Mouse (Mus musculus): ENCODE data around the gene Wipf3. TPM values are rescaled to one million over a fixed set of nuclear protein-coding genes. Genes with fewer than 3 reads are reported as not detected.

Gene Wipf3
- 1.1 TPM in 2 replicates for polyA plus RNA-seq (2012; ENCODE audit: insufficient read depth, insufficient read length, missing spikeins)

DNA sequence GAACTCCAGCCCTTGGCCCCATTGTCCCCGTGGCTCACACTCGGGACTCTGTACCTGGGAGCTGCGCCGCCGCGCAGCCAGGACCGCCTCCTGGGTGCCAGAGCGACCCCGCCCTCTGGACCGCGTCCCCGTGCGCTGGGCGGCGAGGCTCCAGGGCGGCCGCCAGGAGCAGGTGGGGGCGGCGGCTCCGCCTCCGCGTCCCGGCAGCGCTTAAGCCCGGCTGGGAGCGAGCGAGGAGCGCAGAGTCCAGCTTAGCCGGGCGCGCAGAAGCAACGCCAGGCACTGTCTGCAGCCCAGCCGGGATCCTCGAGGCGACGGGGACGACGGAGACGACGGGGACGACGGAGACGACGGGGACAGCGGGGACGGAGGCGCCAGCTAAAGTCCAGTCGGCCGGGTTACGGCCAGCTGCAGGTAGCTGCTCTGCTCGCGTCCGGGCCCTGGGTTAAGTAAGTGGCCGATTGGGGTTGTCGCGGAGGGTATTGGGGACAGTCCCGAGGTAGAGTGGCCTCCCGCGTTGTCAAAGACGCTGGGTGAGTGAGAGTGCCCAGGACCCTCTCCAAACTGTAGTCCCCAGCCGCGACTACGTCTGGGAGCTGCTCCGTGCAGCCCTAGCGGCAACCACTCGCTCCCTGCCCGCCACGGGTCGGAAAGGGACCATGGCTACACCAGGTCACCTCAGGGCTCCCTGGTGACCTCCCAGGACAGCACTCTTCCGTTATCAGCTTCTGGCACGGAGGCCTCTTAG is at the start of gene Wipf3:
TSS of gene Wipf3 (plus strand) at position 157 of the 748 bp plus-strand sequence.
- H3K4me1 ChIP-seq (ENCODE audit: control insufficient read depth, insufficient read depth, insufficient read length, low read length), result no peaks in the 10 kb centered on the region
- H3K4me3 ChIP-seq (ENCODE audit: insufficient read depth, low read depth, low read length), result peak within 1 kb of the TSS; percentile 54
- no peak within 1 kb of the TSS for H3K27ac ChIP-seq (replicated peaks; ENCODE audit: low read depth, low read length)

DNA sequence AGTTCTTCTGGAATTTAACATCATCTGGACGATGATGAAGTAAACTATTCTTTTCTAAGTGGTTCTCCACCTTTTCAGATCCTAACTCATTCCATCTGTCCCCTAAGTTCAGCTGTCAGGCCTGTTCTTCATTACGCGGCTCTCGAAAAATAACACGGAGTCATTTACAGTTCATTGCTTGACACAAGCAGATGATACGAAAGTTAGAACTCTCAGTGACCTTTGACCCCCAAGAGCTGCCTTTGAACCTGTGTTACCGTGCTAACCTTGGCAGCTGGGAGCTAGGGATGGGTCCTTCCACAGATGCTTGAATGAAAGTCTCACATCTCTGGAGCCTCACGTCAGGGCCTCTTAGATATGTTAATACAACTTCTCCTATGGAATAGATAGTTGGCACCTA is 46.8 kb upstream of the Wipf3 start:
- Histone ChIP-seq H3K4me3 (ENCODE audit: insufficient read depth, low read depth, low read length) (no peak overlapping the region), H3K27ac (replicated peaks; ENCODE audit: low read depth, low read length) (no peak overlapping the region), H3K4me1 (ENCODE audit: control insufficient read depth, insufficient read depth, insufficient read length, low read length) (peaks cover 4% of the 10 kb centered on the region; the same call in 1 of the 2 replicates)

DNA sequence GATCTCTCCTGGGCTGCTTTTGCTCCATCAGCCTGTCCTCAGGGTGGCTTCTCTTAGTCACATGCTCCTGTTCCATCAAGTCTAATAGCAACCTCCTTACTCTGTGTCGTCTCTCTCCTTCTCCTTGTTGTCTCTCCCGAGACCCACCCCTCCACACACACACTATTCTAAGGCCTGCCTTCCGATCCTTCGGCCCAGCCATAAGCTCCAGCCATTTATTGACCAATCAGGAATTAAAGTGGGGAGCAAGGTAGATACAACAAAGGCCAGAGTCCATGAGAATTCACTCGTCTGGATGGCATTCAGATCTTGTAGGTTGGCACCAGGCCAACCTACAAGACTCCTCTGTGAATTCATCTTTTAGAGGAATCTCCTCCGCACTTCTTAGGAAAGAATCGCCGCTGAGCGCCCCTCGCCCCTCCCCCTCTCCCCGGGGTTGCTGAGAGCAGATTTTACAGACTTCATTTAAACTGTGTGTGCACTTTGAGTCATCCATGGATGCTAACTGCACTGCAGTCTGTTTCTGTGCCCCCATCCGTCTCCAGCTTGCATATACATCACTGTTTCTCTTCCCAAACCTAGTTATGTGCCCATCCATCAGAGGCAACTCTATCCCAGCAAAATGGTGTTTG is 45.4 kb upstream of the Wipf3 start:
- H3K4me3 ChIP-seq (ENCODE audit: insufficient read depth, low read depth, low read length), result no peak overlapping the region
- H3K27ac ChIP-seq (replicated peaks; ENCODE audit: low read depth, low read length), result no peak overlapping the region
- H3K4me1 ChIP-seq (ENCODE audit: control insufficient read depth, insufficient read depth, insufficient read length, low read length), result peaks cover 4% of the 10 kb centered on the region; the same call in 1 of the 2 replicates

DNA sequence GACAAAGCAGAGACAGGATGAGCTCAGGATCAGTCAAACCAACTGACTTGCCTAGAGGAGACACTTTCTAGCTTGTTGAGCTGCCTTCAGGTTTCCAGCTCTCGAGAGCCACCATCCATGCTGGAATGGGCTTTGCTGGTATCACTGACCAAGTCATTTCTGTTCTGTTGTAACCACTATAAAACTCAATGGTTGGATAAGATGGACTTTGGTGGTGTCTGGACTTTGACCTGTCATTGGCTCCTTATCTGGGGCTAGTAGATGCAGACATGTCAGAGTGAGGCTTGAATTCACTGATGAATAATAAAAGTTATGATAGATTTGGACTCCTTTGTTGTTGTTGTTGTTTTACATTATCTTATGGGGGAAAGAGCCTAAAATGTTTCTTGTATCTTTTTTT is 44.6 kb upstream of the Wipf3 start:
- Histone ChIP-seq H3K4me3 (ENCODE audit: insufficient read depth, low read depth, low read length) (no peak overlapping the region), H3K4me1 (ENCODE audit: control insufficient read depth, insufficient read depth, insufficient read length, low read length) (peaks cover 6% of the 10 kb centered on the region; the same call in 1 of the 2 replicates), H3K27ac (replicated peaks; ENCODE audit: low read depth, low read length) (no peak overlapping the region)

DNA sequence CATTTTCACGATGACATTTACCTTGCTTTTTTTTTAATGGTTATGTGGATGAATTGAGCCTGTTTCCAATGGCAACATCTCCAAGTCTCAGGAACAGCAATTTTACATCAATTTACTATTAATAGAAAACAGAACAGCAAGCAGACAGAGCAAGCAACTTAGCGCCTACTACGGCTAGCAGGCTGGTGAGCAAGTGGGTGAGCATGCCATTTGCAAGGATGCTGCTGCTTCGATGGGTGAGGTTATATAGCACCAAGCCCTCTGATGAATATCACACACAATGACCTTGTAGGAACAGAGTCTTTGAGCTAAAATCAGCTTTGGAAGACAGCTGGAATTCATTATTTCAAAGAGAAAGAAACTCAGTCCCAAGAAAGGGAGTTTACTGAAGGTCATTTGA is 43.0 kb upstream of the Wipf3 start:
- Histone ChIP-seq H3K4me3 (ENCODE audit: insufficient read depth, low read depth, low read length) (no peak overlapping the region), H3K27ac (replicated peaks; ENCODE audit: low read depth, low read length) (no peak overlapping the region), H3K4me1 (ENCODE audit: control insufficient read depth, insufficient read depth, insufficient read length, low read length) (peaks cover 6% of the 10 kb centered on the region; the same call in 1 of the 2 replicates)

DNA sequence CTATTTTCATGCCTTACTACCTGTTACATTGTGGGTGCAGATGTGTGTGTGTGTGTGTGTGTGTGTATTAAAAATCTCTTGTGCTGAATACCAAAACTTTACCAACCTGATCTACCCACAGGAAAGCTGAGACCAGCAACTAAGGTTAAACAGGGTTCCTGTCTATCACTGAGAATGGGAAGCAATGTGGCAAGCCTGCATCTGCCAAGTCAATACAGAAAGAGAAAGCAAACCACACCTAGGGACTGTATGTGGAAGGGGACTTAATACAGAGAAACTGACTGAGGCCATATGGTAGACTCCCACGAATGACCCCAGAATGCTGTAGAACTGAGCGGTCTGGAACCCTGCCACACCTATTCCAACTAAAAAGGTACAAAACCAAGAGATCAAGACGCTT is 42.4 kb upstream of the Wipf3 start:
- H3K4me1 ChIP-seq (ENCODE audit: control insufficient read depth, insufficient read depth, insufficient read length, low read length), result peaks cover 6% of the 10 kb centered on the region; the same call in 1 of the 2 replicates
- H3K4me3 ChIP-seq (ENCODE audit: insufficient read depth, low read depth, low read length), result no peak overlapping the region
- no peak overlapping the region for H3K27ac ChIP-seq (replicated peaks; ENCODE audit: low read depth, low read length)

DNA sequence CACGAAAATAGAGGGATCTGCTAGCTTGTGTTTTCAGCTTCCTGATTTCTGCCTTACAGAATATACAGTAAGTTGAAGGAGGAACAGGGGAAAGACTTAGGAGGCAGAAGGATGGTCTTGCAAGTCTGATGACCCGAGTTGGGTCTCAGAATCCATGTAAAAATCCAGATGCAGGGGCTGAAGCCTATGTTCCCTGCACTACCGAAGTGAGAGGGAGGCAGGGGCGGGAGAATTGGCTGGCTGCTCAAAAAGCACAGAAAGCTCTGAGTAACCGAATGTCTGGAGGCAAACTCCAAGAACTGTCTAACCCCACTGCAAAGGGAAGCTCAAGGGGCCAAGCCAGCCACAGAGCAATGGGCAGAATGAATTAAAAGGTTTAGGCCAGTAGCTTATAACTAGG is 41.7 kb upstream of the Wipf3 start:
- H3K4me3 ChIP-seq (ENCODE audit: insufficient read depth, low read depth, low read length), result no peak overlapping the region
- H3K4me1 ChIP-seq (ENCODE audit: control insufficient read depth, insufficient read depth, insufficient read length, low read length), result peaks cover 6% of the 10 kb centered on the region; the same call in 1 of the 2 replicates
- H3K27ac ChIP-seq (replicated peaks; ENCODE audit: low read depth, low read length), result no peak overlapping the region

DNA sequence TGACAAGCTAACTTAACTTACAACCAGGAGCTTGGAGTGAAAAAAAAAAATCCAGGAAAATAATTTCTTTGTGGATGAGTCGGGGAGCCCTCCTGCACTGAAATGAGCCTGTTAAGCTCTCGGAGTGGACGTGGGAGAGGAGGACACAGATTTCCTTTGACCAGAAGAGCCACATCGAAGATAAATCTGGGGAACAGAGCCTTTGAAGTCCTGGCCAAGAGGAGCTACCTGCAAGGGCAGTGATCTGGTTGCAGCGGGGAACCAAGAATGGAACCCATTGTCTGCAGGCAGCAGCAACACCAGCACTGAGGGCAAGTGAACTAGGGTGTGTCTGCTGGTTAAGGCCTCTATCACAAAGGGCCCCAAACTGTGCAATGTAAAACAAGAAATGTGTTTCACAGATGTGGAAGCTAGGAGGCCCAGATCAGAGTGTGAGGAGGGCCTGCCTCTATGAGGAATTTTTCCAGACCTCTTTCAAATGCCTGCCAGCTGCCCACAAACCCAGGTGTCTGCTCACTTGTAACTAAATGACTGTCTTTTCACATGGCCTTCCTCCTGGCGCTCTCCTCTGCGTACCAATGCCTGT is 40.6 kb upstream of the Wipf3 start:
- no peak overlapping the region for H3K4me3 ChIP-seq (ENCODE audit: insufficient read depth, low read depth, low read length)
- H3K4me1 ChIP-seq (ENCODE audit: control insufficient read depth, insufficient read depth, insufficient read length, low read length), result peaks cover 6% of the 10 kb centered on the region; the same call in 1 of the 2 replicates
- H3K27ac ChIP-seq (replicated peaks; ENCODE audit: low read depth, low read length), result no peak overlapping the region

DNA sequence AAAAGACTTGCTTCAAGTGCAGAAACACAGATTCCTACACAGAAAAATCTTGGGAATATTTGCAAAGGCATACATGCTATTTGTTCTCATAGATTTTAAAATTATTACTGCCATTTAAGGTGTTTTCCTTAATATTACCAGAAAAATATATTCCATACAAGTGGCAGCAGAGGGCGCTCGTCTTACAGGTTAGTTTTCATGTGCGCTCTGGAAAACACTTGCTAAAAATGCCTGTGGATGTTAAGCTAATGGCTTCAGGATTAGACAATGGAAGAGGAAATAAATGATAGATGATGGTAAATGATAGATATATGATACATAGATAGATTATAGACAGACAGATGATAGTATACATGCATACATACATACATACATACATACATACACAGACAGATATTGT is 37.6 kb upstream of the Wipf3 start:
- Histone ChIP-seq H3K4me3 (ENCODE audit: insufficient read depth, low read depth, low read length) (no peak overlapping the region), H3K27ac (replicated peaks; ENCODE audit: low read depth, low read length) (no peak overlapping the region), H3K4me1 (ENCODE audit: control insufficient read depth, insufficient read depth, insufficient read length, low read length) (peaks cover 6% of the 10 kb centered on the region; the same call in 1 of the 2 replicates)

DNA sequence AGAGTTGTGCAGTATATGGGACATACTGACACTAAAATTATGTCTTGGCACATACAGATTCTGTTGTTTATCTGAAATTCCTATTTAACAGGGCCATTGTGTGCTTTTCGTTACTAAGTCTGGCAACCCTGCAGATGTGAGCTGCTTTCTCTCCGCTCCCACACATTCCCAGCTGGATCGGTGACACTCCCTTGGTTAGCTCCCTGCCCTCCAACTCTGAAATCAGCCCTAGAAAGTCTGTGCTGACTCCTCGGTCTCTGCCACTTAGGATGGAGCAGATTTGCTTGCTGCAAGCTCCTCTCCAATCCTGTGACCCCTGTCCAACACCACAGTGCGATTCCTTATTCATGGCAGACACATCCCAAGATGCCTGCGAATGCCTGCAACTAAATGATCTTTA is 35.5 kb upstream of the Wipf3 start:
- Histone ChIP-seq H3K4me3 (ENCODE audit: insufficient read depth, low read depth, low read length) (no peak overlapping the region), H3K27ac (replicated peaks; ENCODE audit: low read depth, low read length) (no peak overlapping the region), H3K4me1 (ENCODE audit: control insufficient read depth, insufficient read depth, insufficient read length, low read length) (peaks cover 5% of the 10 kb centered on the region; the same call in 1 of the 2 replicates)

DNA sequence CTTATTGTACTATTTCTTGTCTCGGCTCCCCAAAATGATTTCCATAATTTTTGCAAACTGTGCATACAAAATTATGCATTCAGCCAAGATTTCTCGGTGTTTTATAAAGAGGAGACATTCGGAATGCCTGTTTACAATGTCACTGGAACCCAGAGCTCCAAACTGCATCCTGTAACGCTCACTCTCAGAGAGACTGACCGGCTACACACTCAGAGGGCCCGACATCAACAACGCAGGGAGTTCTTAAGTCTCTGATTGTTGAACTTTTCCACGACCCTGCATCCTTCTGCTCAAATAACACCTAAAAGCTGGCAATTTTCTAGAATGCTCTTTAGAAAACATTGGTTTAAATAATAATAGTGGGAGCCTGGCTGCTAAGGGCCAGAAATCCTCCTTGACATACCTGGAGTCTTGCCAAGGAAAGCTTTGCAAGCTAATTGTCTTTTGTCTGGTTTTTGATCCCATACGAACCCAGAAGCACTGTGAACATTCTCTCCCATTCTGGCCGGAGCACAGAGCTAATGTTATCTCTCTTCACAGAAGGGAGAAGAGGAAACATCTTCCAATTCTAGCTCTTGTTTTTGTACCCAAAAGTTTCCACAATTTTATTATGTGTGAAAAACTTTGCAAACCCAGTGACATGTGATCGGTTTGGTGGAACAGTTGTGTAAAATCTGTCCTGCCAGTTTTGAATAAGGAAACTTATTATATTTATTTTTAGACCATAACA is 30.0 kb upstream of the Wipf3 start:
- Histone ChIP-seq H3K27ac (replicated peaks; ENCODE audit: low read depth, low read length) (peak overlapping the region; percentile 26), H3K4me3 (ENCODE audit: insufficient read depth, low read depth, low read length) (no peak overlapping the region), H3K4me1 (ENCODE audit: control insufficient read depth, insufficient read depth, insufficient read length, low read length) (peaks cover 5% of the 10 kb centered on the region; the same call in 1 of the 2 replicates)

DNA sequence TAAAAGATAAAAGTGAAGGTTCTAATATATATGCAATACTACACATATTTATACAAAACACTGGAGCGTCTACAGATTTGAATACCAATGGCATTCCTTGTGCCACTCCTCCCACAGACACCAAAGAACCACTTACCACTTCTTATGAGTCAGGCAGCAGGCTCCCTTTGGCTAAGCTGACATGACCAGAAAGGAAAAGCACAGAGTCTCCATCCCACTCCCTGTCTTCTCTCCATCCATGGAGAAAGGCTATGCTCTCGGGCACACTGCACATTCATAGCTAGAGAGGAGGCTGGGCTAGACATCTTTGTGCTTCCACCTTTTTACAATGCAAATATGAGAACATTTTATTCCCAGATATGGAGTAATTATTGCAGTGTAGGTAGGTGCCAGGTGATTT is 27.9 kb upstream of the Wipf3 start:
- Histone ChIP-seq H3K27ac (replicated peaks; ENCODE audit: low read depth, low read length) (no peak overlapping the region), H3K4me3 (ENCODE audit: insufficient read depth, low read depth, low read length) (no peak overlapping the region), H3K4me1 (ENCODE audit: control insufficient read depth, insufficient read depth, insufficient read length, low read length) (peaks cover 5% of the 10 kb centered on the region; the same call in 1 of the 2 replicates)

DNA sequence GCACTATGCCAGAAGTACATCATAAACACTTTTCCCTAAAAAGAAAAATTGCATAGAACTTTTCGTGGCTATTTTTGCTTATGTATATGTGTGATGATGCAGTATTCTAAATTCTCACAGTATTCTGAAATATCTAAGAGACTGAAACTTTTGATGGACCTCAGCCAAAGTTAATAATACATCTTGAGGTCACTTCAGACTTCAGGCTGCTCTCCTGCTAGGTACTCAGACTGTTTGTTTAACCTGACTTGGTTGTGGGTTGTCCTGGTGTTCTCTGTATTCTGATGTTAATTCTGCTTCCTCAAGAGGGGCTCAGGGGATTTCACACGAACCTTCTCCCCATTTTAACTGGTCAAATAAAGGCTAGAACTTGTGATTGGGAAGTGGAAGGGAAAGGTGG is 24.5 kb upstream of the Wipf3 start:
- no peak overlapping the region for H3K27ac ChIP-seq (replicated peaks; ENCODE audit: low read depth, low read length)
- no peaks in the 10 kb centered on the region; the same call in none of the 2 replicates for H3K4me1 ChIP-seq (ENCODE audit: control insufficient read depth, insufficient read depth, insufficient read length, low read length)
- H3K4me3 ChIP-seq (ENCODE audit: insufficient read depth, low read depth, low read length), result no peak overlapping the region

DNA sequence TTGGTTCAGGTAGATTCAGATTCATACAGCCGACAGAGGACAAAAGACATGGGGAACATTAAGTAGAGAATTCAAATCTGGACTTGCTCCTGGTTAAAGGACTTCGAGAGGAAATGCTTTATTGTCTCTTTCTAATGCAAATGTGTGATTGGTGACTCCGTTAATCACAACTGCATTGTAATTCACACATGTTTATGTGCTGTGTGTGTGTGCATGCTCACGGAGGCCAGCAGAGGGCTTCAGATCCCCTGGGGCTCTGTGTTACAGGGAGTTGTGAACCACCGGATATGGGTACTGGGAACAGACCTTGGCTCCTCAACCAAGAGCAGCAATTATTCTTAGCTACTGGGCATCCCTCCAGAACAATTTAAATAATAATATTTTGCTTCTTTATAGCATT is 23.3 kb upstream of the Wipf3 start:
- Histone ChIP-seq H3K4me3 (ENCODE audit: insufficient read depth, low read depth, low read length) (no peak overlapping the region), H3K27ac (replicated peaks; ENCODE audit: low read depth, low read length) (no peak overlapping the region), H3K4me1 (ENCODE audit: control insufficient read depth, insufficient read depth, insufficient read length, low read length) (no peaks in the 10 kb centered on the region; the same call in none of the 2 replicates)

DNA sequence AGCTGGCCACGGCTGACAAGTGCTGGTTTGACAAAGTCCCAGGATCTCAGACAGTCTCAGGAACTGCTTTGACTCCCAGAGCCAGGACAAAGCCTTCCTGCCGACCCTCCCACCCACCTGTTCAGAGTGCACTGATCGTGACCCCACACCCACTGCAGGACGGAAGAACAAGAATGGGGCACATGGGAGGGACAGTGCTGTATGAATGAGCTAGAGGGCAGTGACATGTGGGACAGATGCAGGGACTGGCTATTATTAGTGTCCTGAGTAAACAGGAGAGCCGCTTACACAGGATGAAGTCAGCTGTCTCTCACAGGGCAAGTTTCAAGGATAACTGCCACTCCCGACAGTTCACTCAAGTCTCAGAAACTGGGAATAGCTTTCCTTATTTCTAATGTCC is 20.1 kb upstream of the Wipf3 start:
- H3K27ac ChIP-seq (replicated peaks; ENCODE audit: low read depth, low read length), result no peak overlapping the region

More for the DNA sequence above, 20.1 kb upstream of the Wipf3 start:
- no peak overlapping the region for H3K4me3 ChIP-seq (ENCODE audit: insufficient read depth, low read depth, low read length)
- H3K4me1 ChIP-seq (ENCODE audit: control insufficient read depth, insufficient read depth, insufficient read length, low read length), result no peaks in the 10 kb centered on the region; the same call in none of the 2 replicates

All from brown adipose tissue, adult 24 weeks (tissue).